Mouse (Mus musculus): Measurements from ENCODE around the gene Mep1a.

DNA sequence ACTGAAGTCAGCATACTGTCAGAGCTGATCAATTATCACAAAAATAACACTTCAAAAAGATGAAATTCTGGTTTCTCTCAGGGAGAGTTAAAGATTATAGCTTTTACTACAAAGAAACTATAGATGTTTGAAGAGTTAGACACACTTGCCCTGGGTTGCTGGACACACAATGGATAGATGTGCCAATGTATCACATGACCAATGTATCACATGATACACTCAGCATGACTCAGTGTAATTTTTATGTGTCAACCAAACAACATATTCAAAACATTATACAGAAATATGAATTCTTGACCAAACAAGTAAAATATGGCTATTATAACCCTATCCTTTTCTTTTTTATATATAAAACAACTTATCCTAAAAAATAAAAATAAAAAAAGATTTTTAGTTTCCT, 25.0 kb downstream of the Mep1a start:
- TF ChIP-seq CTCF (IDR thresholded peaks at IDR 0.05; ENCODE audit: control insufficient read depth, insufficient read depth, low read length) = no peak
- no peak for TF ChIP-seq POLR2A (IDR thresholded peaks at IDR 0.05; ENCODE audit: borderline replicate concordance, control insufficient read depth, low read depth, low read length)
